Mouse (Mus musculus) MEL (cell line): ENCODE data around the gene Ndufa7. TPM values are rescaled to one million over a fixed set of nuclear protein-coding genes. Genes with fewer than 3 reads are reported as not detected.

Source experiments
- DNase-seq: peaks from one replicate; pipeline ENCODE4 v3.0.0; 2011; ENCODE audit warnings: low read depth, low spot score
- H3K27ac ChIP-seq: 2 replicates; pipeline ENCODE4 v1.5.1; 2012; ENCODE audit warnings: low read depth, mild to moderate bottlenecking, control low read depth, low read length, moderate library complexity; ENCODE audit not compliant: control insufficient read depth
- H3K27me3 ChIP-seq, 2 experiments: fragments of 150-350 bp in 1 of 2; sonication (generic) in 1 of 2; 2 replicates each; pipeline ENCODE4 v1.6.1; 2012; ENCODE audit warnings: low read length in 2 of 2, mild to moderate bottlenecking in 2 of 2, improper control_type of control experiment in 1 of 2, moderate library complexity in 1 of 2; ENCODE audit not compliant: insufficient read depth in 2 of 2, control insufficient read depth in 1 of 2
- H3K36me3 ChIP-seq, 2 experiments: 2 replicates each; pipeline ENCODE4 v1.6.1; 2012 to 2014; ENCODE audit warnings: low read length in 2 of 2, improper control_type of control experiment in 1 of 2, inconsistent platforms in 1 of 2, mild to moderate bottlenecking in 1 of 2; ENCODE audit not compliant: insufficient read depth in 2 of 2, control insufficient read depth in 1 of 2
- H3K4me1 ChIP-seq, 2 experiments: fragments of 150-350 bp in 1 of 2; sonication (generic) in 1 of 2; 2 replicates each; pipeline ENCODE4 v1.6.1; 2012; ENCODE audit warnings: low read length in 2 of 2, improper control_type of control experiment in 1 of 2, mild to moderate bottlenecking in 1 of 2; ENCODE audit not compliant: insufficient read depth in 2 of 2, control insufficient read depth in 1 of 2
- H3K4me3 ChIP-seq, 2 experiments: fragments of 150-350 bp in 1 of 2; sonication (generic) in 1 of 2; 2 replicates each; pipeline ENCODE4 v1.5.1; 2012; ENCODE audit warnings: low read depth in 2 of 2, low read length in 2 of 2, mild to moderate bottlenecking in 2 of 2, moderate library complexity in 2 of 2, control low read depth in 1 of 2, improper control_type of control experiment in 1 of 2; ENCODE audit not compliant: control insufficient read depth in 1 of 2, insufficient read depth in 1 of 2
- H3K79me2 ChIP-seq: 2 replicates; pipeline ENCODE4 v1.6.1; 2012; ENCODE audit warnings: mild to moderate bottlenecking, low read length, moderate library complexity; ENCODE audit not compliant: control insufficient read depth, poor library complexity, insufficient read depth
- H3K9ac ChIP-seq: 2 replicates; pipeline ENCODE4 v1.6.1; 2012; ENCODE audit warnings: low read depth, mild to moderate bottlenecking, control low read depth, low read length, moderate library complexity; ENCODE audit not compliant: control insufficient read depth, poor library complexity, severe bottlenecking
- H3K9me3 ChIP-seq: fragments of 150-350 bp; sonication (generic); replicated peaks from 2 replicates; pipeline ENCODE4 v1.6.1; 2012; ENCODE audit warnings: mild to moderate bottlenecking, low read length, improper control_type of control experiment, moderate library complexity; ENCODE audit not compliant: insufficient read depth
- BHLHE40 ChIP-seq: IDR thresholded peaks from 2 replicates; pipeline ENCODE4 v1.6.1; 2012; ENCODE audit warnings: low read depth, mild to moderate bottlenecking, inconsistent platforms, low read length, improper control_type of control experiment, borderline replicate concordance
- CHD1 ChIP-seq: IDR thresholded peaks from 2 replicates; pipeline ENCODE4 v1.6.1; 2012; ENCODE audit warnings: low read depth, mild to moderate bottlenecking, inconsistent platforms, low read length, improper control_type of control experiment
- CHD2 ChIP-seq: IDR thresholded peaks from 2 replicates; pipeline ENCODE4 v1.6.1; 2011; ENCODE audit warnings: low read length, improper control_type of control experiment
- CTCF ChIP-seq, 3 experiments: IDR thresholded peaks in 2 of 3; conservative IDR thresholded peaks in 1 of 3; 2 replicates each; pipeline ENCODE4 v1.5.1; 2011 to 2012; ENCODE audit warnings: low read length in 3 of 3, low read depth in 2 of 3, mild to moderate bottlenecking in 2 of 3, improper control_type of control experiment in 1 of 3, inconsistent platforms in 1 of 3, mixed read lengths in 1 of 3, moderate library complexity in 1 of 3; ENCODE audit not compliant: control insufficient read depth in 1 of 3, insufficient read depth in 1 of 3, poor library complexity in 1 of 3, severe bottlenecking in 1 of 3
- E2F4 ChIP-seq: IDR thresholded peaks from 2 replicates; pipeline ENCODE4 v1.6.1; 2011; ENCODE audit warnings: low read depth, low read length, improper control_type of control experiment, borderline replicate concordance
- ELF1 ChIP-seq: IDR thresholded peaks from 2 replicates; pipeline ENCODE4 v1.6.1; 2014; ENCODE audit warnings: low read depth, mild to moderate bottlenecking, inconsistent platforms, low read length, improper control_type of control experiment, moderate library complexity
- EP300 ChIP-seq, 2 experiments: IDR thresholded peaks; 2 replicates each; pipeline ENCODE4 v1.6.1; 2011; ENCODE audit warnings: improper control_type of control experiment in 2 of 2, low read length in 2 of 2, low read depth in 1 of 2, mild to moderate bottlenecking in 1 of 2
- GABPA ChIP-seq: IDR thresholded peaks from 2 replicates; pipeline ENCODE4 v1.6.1; 2012; ENCODE audit warnings: low read depth, mild to moderate bottlenecking, inconsistent platforms, low read length, improper control_type of control experiment, moderate library complexity
- HCFC1 ChIP-seq: IDR thresholded peaks from 2 replicates; pipeline ENCODE4 v1.6.1; 2012; ENCODE audit warnings: low read depth, mild to moderate bottlenecking, inconsistent platforms, low read length, improper control_type of control experiment, moderate library complexity
- JUND ChIP-seq: IDR thresholded peaks from 2 replicates; pipeline ENCODE4 v1.6.1; 2011; ENCODE audit warnings: low read depth, mild to moderate bottlenecking, improper control_type of control experiment, low read length
- MAFK ChIP-seq: IDR thresholded peaks from 2 replicates; pipeline ENCODE4 v1.6.1; 2011; ENCODE audit warnings: low read depth, mild to moderate bottlenecking, low read length, improper control_type of control experiment, borderline replicate concordance
- MAX ChIP-seq: IDR thresholded peaks from 2 replicates; pipeline ENCODE4 v1.6.1; 2011; ENCODE audit warnings: low read length, improper control_type of control experiment
- MAZ ChIP-seq: IDR thresholded peaks from 2 replicates; pipeline ENCODE4 v1.6.1; 2012; ENCODE audit warnings: low read depth, mild to moderate bottlenecking, inconsistent platforms, low read length, improper control_type of control experiment
- MXI1 ChIP-seq: IDR thresholded peaks from 2 replicates; pipeline ENCODE4 v1.6.1; 2011; ENCODE audit warnings: mild to moderate bottlenecking, low read depth, low read length, improper control_type of control experiment
- MYB ChIP-seq: IDR thresholded peaks from 2 replicates; pipeline ENCODE4 v1.6.1; 2011; ENCODE audit warnings: mild to moderate bottlenecking, low read depth, low read length, improper control_type of control experiment
- MYC ChIP-seq: IDR thresholded peaks from 2 replicates; pipeline ENCODE4 v1.6.1; 2011; ENCODE audit warnings: low read depth, mild to moderate bottlenecking, low read length, improper control_type of control experiment, moderate library complexity
- NELFE ChIP-seq: IDR thresholded peaks from 2 replicates; pipeline ENCODE4 v1.6.1; 2011; ENCODE audit warnings: low read depth, low read length, improper control_type of control experiment
- NRF1 ChIP-seq: IDR thresholded peaks from 2 replicates; pipeline ENCODE4 v1.6.1; 2014; ENCODE audit warnings: low read depth, mild to moderate bottlenecking, inconsistent platforms, low read length, improper control_type of control experiment, moderate library complexity; ENCODE audit not compliant: poor library complexity, insufficient read depth, severe bottlenecking
- POLR2A ChIP-seq, 2 experiments: IDR thresholded peaks; 2 replicates each; pipeline ENCODE4 v1.6.1; 2011 to 2012; ENCODE audit warnings: low read length in 2 of 2, mild to moderate bottlenecking in 2 of 2, control low read depth in 1 of 2, improper control_type of control experiment in 1 of 2, low read depth in 1 of 2, moderate library complexity in 1 of 2; ENCODE audit not compliant: control insufficient read depth in 1 of 2, insufficient read depth in 1 of 2, poor library complexity in 1 of 2
- POLR2AphosphoS2 ChIP-seq: IDR thresholded peaks from 2 replicates; pipeline ENCODE4 v1.6.1; 2011; ENCODE audit warnings: low read length, improper control_type of control experiment
- RAD21 ChIP-seq: IDR thresholded peaks from 2 replicates; pipeline ENCODE4 v1.6.1; 2011; ENCODE audit warnings: mild to moderate bottlenecking, low read depth, low read length, improper control_type of control experiment
- SIN3A ChIP-seq: IDR thresholded peaks from 2 replicates; pipeline ENCODE4 v1.6.1; 2012; ENCODE audit warnings: low read length, improper control_type of control experiment, inconsistent platforms
- TAL1 ChIP-seq: IDR thresholded peaks from 2 replicates; pipeline ENCODE4 v1.6.1; 2012; ENCODE audit warnings: mild to moderate bottlenecking, inconsistent platforms, low read length, moderate library complexity, mixed read lengths
- TBP ChIP-seq: IDR thresholded peaks from 2 replicates; pipeline ENCODE4 v1.8.0; 2011; ENCODE audit warnings: low read depth, low read length, improper control_type of control experiment
- TCF12 ChIP-seq: IDR thresholded peaks from 2 replicates; pipeline ENCODE4 v1.6.1; 2014; ENCODE audit warnings: low read depth, mild to moderate bottlenecking, inconsistent platforms, low read length, improper control_type of control experiment, moderate library complexity
- UBTF ChIP-seq: IDR thresholded peaks from 2 replicates; pipeline ENCODE4 v1.6.1; 2012; ENCODE audit warnings: low read depth, mild to moderate bottlenecking, inconsistent platforms, low read length, improper control_type of control experiment, moderate library complexity, borderline replicate concordance; ENCODE audit not compliant: insufficient read depth
- USF1 ChIP-seq: IDR thresholded peaks from 2 replicates; pipeline ENCODE4 v1.6.1; 2014; ENCODE audit warnings: low read depth, mild to moderate bottlenecking, inconsistent platforms, low read length, improper control_type of control experiment, moderate library complexity
- USF2 ChIP-seq, 2 experiments: IDR thresholded peaks; 2 replicates each; pipeline ENCODE4 v1.6.1; 2011 to 2012; ENCODE audit warnings: improper control_type of control experiment in 2 of 2, low read length in 2 of 2, borderline replicate concordance in 1 of 2, inconsistent platforms in 1 of 2, low read depth in 1 of 2, mild to moderate bottlenecking in 1 of 2; ENCODE audit not compliant: insufficient read depth in 1 of 2
- ZKSCAN1 ChIP-seq: IDR thresholded peaks from 2 replicates; pipeline ENCODE4 v1.6.1; 2012; ENCODE audit warnings: low read depth, mild to moderate bottlenecking, inconsistent platforms, low read length, improper control_type of control experiment, moderate library complexity
- ZMIZ1 ChIP-seq: IDR thresholded peaks from 2 replicates; pipeline ENCODE4 v1.6.1; 2012; ENCODE audit warnings: low read depth, mild to moderate bottlenecking, inconsistent platforms, low read length, improper control_type of control experiment, moderate library complexity
- ZNF384 ChIP-seq: IDR thresholded peaks from 2 replicates; pipeline ENCODE4 v1.6.1; 2012; ENCODE audit warnings: low read depth, mild to moderate bottlenecking, inconsistent platforms, low read length, improper control_type of control experiment
- polyA plus RNA-seq, 2 experiments: library from polyadenylated mRNA; stranded (reverse) in 1 of 2; unstranded in 1 of 2; fragments of >175 nt in 1 of 2; fragments of >200 nt in 1 of 2; gene quantifications; 2 replicates each; pipeline versions ENCODE4 v1.2.1 to v1.2.4; 2012; ENCODE audit warnings: low replicate concordance in 2 of 2, low read depth in 1 of 2; ENCODE audit not compliant: insufficient read length in 2 of 2, insufficient read depth in 1 of 2, missing spikeins in 1 of 2
- total RNA-seq: library from RNA; depleted of rRNA; stranded (reverse); fragments of 300-350 nt; gene quantifications from 2 replicates; pipeline ENCODE4 v1.2.3, GENCODE M21; 2012

Gene Ndufa7
- total and polyA plus RNA-seq, 3 experiments, result 326 to 370 TPM; not detected in 1

GRCm38 (mm10) chr17:33781124-33781977, 43.0 kb upstream of the Ndufa7 start, which contains the start of gene Angptl4:
Gene Angptl4 (minus strand): TSS chr17:33781830.
- H3K27ac ChIP-seq, result peak within 1 kb of the TSS; percentile 82
- DNase-seq, result peak; percentile 87
- peak within 1 kb of the TSS; percentile 74 to 82 for H3K4me3 ChIP-seq

GRCm38 (mm10) chr17:33782067-33782466, 42.3 kb upstream of the Ndufa7 start:
- Histone ChIP-seq H3K36me3 (peaks cover 0 to 14% of the 10 kb centered on the region in 2 experiments; a peak in 2 of 4 replicates), H3K27me3 (no peaks in the 10 kb centered on the region), H3K9me3 (no peaks in the 10 kb centered on the region), H3K79me2 (no peaks in the 10 kb centered on the region; the same call in 1 of the 2 replicates), H3K4me1 (peaks cover 0 to 30% of the 10 kb centered on the region in 2 experiments; a peak in 2 of 4 replicates), H3K27ac (no peak overlapping the region), H3K4me3 (peak overlapping the region; percentile 74 to 82), H3K9ac (peak overlapping the region; percentile 86)
- no peak for DNase-seq
- TF ChIP-seq CTCF (IDR thresholded peaks at IDR 0.05 in 2 of 3, conservative IDR thresholded peaks at IDR 0.05 in 1 of 3; ENCODE audit: control insufficient read depth in 1 of 3, insufficient read depth in 1 of 3, low read depth in 2 of 3, low read length in 3 of 3, poor library complexity in 1 of 3, severe bottlenecking in 1 of 3) (peak in 1 of 3 experiments; percentile 17; a peak in 1 of 6 replicates), ZMIZ1 (no peak), CHD2 (no peak)

More at GRCm38 (mm10) chr17:33781124-33781977, 43.0 kb upstream of the Ndufa7 start, which contains the start of gene Angptl4:
- Histone ChIP-seq H3K79me2 (no peaks in the 10 kb centered on the region; the same call in 1 of the 2 replicates), H3K36me3 (peaks cover 0 to 14% of the 10 kb centered on the region in 2 experiments; a peak in 2 of 4 replicates), H3K9ac (peak within 1 kb of the TSS; percentile 86), H3K4me1 (peaks cover 0 to 25% of the 10 kb centered on the region in 2 experiments; a peak in 2 of 4 replicates), H3K9me3 (no peaks in the 10 kb centered on the region), H3K27me3 (no peaks in the 10 kb centered on the region)
- TF ChIP-seq CTCF (IDR thresholded peaks at IDR 0.05 in 2 of 3, conservative IDR thresholded peaks at IDR 0.05 in 1 of 3; ENCODE audit: control insufficient read depth in 1 of 3, insufficient read depth in 1 of 3, low read depth in 2 of 3, low read length in 3 of 3, poor library complexity in 1 of 3, severe bottlenecking in 1 of 3) (no peak), ZKSCAN1 (no peak), SIN3A (peak; percentile 73), MXI1 (peak; percentile 97), TAL1 (no peak), ZMIZ1 (peak; percentile 82), USF2 (IDR thresholded peaks at IDR 0.05; ENCODE audit: borderline replicate concordance in 1 of 2, insufficient read depth in 1 of 2, low read depth in 1 of 2, low read length in 2 of 2) (no peak), MAFK (no peak), MYC (peak; percentile 93), ZNF384 (no peak), CHD1 (no peak), POLR2AphosphoS2 (peak; percentile 58; the same call in 1 of the 2 replicates), USF1 (no peak), MAX (peak; percentile 96), EP300 (IDR thresholded peaks at IDR 0.05; ENCODE audit: low read depth in 1 of 2, low read length in 2 of 2) (no peak), MYB (no peak), TBP (peak; percentile 86), ELF1 (no peak), HCFC1 (0 out of 2 replicates have a peak, but pooled peaks have one; percentile 30), BHLHE40 (no peak), NELFE (peak; percentile 60), POLR2A (IDR thresholded peaks at IDR 0.05; ENCODE audit: control insufficient read depth in 1 of 2, insufficient read depth in 1 of 2, low read depth in 1 of 2, low read length in 2 of 2, poor library complexity in 1 of 2) (peak in 1 of 2 experiments; percentile 76), NRF1 (peak; percentile 37; the same call in 1 of the 2 replicates), TCF12 (no peak), RAD21 (no peak), GABPA (no peak), UBTF (0 out of 2 replicates have a peak, but pooled peaks have one; percentile 42), MAZ (peak; percentile 64), JUND (no peak), E2F4 (no peak)
